Mouse (Mus musculus): ENCODE measurements around the gene Jup.

Gene Jup

DNA sequence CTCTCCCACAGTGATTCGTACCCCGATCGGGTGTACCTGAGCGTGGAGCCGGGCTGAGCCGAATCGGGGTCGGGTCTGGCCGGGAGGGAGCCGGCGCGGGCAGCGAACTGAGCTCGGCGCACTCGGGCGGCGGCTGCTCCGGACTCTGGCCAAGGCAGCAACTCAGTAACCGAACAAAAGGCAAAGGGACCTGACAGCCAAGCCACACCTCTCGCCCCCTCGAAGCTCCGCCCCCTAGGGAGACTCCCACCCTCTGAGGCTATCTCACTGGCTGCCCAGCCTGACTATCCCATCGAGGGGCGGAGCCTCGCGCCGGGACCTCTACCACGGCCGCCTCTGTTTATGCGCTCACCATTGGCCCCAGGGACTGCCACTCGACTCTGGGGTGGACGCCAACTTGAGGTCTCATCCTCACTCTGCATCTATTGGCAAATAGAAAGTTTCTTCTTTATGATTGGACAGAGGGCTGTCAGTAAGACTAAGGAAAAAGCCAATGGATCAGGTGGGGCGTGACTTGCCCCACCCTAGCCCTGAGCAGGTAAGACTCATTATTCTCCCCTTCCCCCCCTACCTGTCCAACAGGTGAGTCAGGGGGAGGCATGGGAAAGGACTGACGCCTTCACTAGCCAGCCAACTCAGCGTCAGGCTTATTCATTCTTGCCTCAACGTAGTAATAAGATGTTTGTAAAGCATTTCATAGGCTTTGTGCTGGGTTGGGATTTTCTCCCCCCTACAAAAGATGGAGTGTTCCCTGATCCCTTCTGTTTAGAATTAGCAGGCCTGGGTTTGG is at the start of gene Jup:
Gene Jup, minus strand, starts transcription at position 164 of the 790 bp plus-strand sequence.
- no peak for TF ChIP-seq GATA4 (IDR thresholded peaks at IDR 0.05; ENCODE audit: insufficient replicate concordance, low read length)

DNA sequence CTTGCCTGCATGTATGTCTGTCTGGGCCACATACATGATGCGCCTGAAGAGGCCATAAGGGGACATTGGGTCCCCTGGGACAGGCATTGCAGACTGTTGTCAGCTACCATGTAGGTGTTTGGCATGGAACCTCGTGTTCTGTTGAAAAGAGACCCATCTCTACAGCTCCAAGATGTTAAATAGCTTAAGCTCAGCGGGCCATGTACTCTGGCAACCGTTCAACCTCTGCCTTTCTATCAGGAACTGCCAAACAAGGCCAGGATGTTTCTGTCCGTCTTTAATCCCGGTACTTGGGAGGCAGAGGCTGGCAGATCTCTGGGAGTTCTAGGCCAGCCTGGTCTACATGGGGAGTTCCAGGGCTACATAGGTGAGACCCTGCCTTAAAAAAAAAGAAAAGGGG is 45.1 kb upstream of the Jup start:
- TF ChIP-seq GATA4 (IDR thresholded peaks at IDR 0.05; ENCODE audit: insufficient replicate concordance, low read length): no peak

DNA sequence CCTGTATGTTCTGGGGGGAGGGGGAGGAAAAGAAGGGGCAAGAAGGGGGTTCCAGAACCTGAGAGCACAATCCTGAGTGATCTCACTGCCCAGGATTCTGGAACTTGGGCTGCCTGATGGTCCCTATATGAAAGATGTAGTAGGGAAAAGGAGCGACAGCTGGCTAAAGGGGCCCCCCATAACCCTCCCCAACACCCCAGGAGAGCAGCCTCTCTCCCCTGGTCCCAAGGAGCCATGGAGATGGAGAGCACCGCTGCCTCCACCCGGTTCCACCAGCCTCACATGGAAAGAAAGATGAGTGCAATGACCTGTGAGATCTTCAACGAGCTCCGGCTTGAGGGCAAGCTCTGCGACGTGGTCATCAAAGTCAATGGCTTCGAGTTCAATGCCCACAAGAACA is 44.2 kb upstream of the Jup start, which contains the start of the genes Nt5c3b and Klhl10:
Gene Nt5c3b, minus strand, starts transcription at position 12 of the 400 bp plus-strand sequence.
Gene Klhl10, plus strand, starts transcription at position 121 of the 400 bp plus-strand sequence.
- no peak for TF ChIP-seq GATA4 (IDR thresholded peaks at IDR 0.05; ENCODE audit: insufficient replicate concordance, low read length)

DNA sequence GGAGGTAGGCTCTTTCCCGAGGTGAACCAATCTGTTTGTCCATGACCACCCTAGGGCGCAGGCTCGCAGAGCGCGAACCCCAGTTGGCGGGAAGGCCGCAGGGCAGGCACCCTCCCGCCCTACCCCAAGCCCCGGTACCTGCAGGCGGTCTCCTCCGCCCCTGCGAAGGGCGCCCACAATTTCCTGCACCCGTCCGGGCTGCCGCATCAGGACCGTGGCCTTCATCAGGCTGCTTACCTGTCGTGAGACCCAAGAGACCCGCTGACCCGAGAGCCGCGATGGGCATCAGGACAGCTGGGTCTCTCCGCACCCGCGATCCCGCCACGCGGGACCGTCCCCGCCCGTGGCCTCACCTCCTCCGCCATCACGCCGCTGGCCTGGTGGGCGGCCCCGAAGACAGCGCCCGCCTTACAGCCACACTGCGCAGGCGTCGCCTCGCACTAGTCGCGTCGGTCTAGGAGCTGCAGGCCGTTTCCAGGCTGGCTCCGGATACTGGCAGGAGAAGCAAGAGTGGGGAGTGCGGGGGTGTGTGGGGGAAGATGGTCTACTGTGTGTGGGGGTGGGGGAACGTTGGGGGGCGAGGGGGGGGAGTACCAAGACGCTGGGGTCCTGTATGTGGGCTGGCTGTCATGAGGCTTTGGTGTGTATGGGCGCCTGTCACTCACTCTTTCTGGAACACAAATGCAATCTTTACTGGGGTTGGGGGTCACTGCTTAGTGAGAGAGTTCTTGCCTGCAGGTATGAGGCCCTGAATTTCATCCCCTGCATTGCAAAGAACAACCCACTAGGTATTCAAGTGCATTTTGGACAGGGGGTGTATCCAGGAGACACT is 43.3 kb upstream of the Jup start:
- no peak for TF ChIP-seq GATA4 (IDR thresholded peaks at IDR 0.05; ENCODE audit: insufficient replicate concordance, low read length)

DNA sequence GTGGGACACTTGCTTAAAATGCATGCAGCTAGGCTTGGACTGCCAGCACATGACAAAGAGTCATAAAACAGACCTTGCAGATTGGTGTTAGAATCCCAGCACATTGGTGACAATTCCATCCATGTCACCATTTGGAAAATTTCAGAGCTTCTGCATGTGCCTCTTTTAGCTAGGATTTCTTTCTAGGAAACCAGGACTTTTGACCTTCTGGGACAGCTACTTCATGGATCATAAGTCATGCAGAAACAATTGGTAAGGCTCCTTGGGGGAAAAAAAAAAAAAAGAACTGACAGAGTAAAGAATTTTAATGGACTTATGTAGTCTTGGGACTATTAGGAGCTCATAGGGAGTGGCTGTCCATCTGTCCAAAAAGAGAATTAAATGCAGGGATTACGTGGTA is 40.3 kb upstream of the Jup start:
- no peak for TF ChIP-seq GATA4 (IDR thresholded peaks at IDR 0.05; ENCODE audit: insufficient replicate concordance, low read length)

DNA sequence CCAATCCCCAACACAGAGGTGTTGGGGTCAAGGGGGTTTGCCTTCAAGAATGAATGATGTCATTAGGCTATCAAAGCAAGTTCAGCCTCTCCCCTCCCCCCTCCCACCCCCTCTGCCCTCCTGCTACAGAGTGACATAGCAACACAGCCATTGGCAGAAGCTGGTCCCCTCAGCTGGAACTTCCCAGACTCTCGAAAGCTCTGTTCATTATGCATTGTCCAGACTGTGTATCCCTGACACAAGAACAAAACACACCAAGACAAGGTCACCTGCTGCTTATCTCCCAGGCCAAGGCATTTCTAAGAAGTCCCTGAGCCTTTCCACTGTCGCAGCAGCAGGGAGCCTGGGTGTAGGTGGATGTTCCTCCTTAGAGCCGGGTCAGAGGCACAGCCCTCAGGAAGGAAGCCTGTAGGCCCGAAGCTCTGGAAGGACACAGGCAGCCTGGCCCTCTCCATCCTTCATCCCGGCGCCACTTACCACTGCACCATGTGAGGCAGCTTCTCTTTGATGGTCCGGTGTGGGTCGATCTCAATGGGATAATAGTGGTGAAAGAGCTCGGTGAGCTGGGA is 38.2 kb upstream of the Jup start:
- TF ChIP-seq GATA4 (IDR thresholded peaks at IDR 0.05; ENCODE audit: insufficient replicate concordance, low read length): no peak

DNA sequence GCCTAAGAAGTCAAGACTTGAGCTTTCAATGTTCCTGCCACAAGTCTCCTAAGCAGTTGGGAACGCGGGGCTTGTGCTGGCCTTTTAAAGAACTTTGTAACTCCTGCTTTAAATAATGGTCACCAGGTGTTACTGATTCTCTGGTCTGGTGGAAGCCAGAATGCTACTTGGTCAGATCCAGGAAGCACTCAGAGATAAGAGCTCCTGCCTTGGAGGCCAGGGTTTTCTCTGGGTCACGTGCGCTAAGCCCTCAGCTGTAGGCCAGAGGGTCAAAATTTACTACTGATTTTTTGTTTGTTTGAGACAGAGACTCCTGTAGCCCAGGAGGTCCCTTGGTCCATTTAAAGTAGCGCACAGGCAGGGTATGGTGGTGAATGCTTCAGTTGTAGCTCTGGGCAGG is 34.4 kb upstream of the Jup start:
- TF ChIP-seq GATA4 (IDR thresholded peaks at IDR 0.05; ENCODE audit: insufficient replicate concordance, low read length): no peak

DNA sequence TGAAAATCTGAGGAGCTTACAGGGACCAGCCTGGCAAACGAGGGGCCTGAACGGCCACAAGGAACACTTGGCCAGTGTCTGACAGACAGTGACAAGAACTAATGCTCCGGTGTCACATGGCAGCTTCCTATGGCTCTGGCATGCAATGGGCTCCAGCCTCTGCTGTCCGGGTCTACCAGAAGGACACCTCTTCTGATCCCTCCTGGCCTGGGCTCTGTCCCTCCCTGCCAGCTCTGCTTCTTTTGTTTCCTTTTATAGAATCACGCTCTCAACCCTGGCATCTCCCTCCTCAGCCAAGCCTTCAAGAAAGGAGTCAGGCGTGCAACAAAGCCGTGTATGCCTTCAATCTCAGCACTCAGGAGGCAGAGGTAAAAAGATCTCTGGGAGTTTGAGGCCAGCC is 32.5 kb upstream of the Jup start:
- TF ChIP-seq GATA4 (IDR thresholded peaks at IDR 0.05; ENCODE audit: insufficient replicate concordance, low read length): no peak

DNA sequence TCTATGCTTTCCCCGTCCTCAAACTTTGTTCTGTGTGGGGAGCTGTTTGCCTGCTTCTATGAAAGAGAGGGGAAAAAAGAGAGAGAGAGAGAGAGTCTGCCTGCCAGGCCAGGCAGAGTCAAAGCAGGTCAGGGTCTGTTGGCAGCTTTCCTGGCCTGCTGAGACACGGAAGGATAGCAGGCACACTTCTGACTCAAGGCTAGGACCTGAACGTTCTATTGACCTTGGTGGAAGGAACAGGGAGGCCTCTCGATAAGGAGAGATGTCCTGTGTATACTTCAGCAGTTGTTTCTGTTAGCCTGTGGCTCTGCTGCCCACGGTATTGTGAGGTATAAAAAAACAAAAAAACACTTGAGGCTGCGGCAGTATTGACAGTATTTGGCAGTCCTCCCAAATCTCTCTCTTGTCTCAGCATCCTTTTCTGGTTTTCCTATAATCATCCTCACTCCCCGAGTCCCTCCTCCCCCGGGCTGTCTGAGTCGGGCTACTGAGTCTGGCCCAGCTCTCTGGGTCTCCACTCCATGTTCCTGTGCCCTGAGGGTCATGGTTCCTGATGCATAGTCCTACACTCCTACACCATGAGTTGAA is 31.1 kb upstream of the Jup start:
- TF ChIP-seq GATA4 (IDR thresholded peaks at IDR 0.05; ENCODE audit: insufficient replicate concordance, low read length): no peak

DNA sequence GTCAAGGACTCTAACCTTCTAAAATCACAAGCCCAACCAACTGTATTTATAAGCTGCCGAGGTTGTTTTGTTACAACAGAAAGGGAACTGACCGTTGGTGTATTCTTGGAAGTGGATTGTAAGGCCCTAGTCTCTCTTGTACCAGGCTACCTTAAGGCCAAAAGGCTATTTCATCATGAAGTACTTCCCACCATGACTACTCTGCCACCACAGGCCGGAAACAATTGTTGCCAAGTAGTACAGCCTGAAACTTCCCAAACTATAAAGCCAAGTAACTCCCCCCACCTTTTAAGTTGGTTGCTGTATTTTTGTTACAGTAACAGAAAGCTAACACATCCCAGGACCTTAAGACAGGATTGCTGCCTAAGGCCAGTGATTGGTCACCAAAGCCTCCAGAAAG is 29.3 kb upstream of the Jup start:
- TF ChIP-seq GATA4 (IDR thresholded peaks at IDR 0.05; ENCODE audit: insufficient replicate concordance, low read length): no peak

DNA sequence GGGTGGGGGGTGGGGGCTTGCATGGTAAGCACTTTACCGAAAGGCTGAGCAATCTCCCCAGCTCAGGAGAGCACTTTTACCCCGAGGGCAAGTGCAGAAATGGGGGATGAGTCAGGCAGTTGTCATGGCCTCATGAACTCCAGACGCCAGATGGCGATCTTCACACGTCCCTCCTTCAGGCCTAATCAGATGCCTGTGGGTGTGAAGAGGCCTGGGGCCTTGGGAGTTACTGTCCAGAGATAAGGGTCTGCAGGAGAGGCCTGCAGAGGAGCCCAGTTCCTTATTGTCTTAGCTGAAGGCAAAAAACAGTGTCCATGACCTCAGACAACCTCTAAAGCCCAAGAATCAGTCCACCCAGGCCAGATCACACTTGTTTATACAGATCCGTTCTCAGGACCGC is 28.3 kb upstream of the Jup start:
- TF ChIP-seq GATA4 (IDR thresholded peaks at IDR 0.05; ENCODE audit: insufficient replicate concordance, low read length): 0 out of 2 replicates have a peak, but pooled peaks have one; percentile 36

DNA sequence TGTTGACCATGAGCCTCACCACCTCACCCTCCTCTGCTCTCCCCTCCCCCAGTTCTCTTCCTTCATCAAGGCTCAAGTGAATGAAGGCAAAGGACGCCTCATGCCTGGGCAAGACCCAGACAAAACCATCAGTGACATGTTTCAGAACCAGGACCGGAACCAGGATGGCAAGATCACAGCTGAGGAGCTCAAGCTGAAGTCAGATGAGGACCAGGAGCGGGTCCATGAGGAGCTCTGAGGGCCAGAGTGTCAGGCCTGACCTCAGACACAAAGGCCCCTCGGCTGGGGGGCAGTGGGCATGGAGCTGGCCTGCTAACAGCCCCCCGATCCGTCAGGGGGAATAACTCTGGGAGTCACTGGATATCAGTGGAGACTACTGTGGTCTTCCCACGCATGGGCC is 26.3 kb upstream of the Jup start:
- TF ChIP-seq GATA4 (IDR thresholded peaks at IDR 0.05; ENCODE audit: insufficient replicate concordance, low read length): no peak

DNA sequence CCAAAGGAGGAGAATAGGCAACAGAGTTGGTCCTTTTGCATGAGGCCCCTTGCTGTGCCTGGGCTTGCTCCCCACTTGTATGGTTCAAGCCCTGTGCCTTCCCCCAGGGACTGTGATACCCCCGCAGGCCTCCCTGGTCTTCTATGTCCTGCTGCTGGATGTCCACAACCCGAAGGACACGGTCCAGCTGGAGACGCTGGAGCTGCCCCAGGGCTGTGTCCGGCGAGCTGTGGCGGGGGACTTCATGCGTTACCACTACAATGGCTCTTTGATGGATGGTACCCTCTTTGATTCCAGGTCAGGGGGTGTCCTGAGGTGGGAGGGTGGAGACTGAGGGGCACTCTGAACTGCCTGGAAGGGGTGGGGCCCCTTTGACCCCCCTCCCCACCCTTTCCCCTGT is 24.0 kb upstream of the Jup start:
- no peak for TF ChIP-seq GATA4 (IDR thresholded peaks at IDR 0.05; ENCODE audit: insufficient replicate concordance, low read length)

DNA sequence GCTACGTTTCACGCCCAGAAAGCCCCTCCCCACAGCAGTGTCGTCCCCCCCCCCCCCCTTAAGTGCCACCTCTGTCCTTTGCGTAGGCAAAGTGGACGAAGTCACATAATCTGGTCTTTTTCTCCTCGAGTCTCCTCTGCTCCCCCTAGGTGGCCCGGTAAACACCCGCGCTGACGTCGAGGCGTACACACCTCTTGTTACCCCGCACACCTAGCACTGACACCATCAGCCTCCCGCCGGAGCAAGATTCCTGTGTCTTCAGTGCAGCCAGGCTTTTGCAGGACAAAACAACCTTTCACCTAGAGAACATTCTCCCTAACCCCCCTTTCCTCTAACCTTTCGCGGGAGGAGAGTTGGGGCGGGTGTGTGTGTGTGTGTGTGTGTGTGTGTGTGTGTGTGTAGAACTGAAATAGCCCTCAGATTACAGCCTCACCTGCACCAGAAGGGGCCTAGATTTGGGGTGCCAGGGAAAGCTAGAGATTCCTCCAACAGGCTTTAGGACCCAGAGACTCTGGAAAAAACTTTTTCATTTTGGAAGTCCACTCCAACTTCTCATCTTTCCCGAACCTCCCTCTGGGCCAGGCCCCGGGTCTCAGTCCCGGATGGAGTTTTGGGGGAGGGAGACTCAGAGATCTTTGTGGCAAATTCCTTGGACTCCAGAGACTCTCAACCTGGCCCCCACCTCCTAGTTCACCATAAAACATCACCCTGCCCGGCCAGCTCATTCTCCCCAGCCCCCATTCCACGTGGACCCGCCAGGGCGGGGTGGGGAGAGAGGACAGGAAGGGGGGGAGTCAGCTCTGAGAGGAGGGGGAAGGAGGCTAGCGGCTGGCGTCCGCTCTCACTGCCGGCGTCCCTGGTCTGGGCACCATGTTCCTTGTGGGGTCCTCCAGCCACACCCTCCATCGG is 17.6 kb upstream of the Jup start, which contains the start of gene Fkbp10:
Gene Fkbp10, plus strand, starts transcription at position 784 of the 909 bp plus-strand sequence.
- TF ChIP-seq GATA4 (IDR thresholded peaks at IDR 0.05; ENCODE audit: insufficient replicate concordance, low read length): no peak

Data from liver, adult (tissue).